Mouse (Mus musculus) adrenal gland, adult (tissue): ENCODE data around the gene Lsr.
"Not testable (repeated sequence)": the region's sequence is repeated elsewhere in the genome, so short reads cannot be mapped to it uniquely, and the experiment has no call there.

ENCODE experiments used
- DNase-seq, 2 experiments: peaks; one replicate each; pipeline ENCODE4 v3.0.0; 2022 to 2023; ENCODE audit warnings: low spot score in 1 of 2; ENCODE audit not compliant: inconsistent age in 2 of 2

Gene Lsr

GRCm38 (mm10) chr7:30964366-30964765 is 8.9 kb downstream of the Lsr start:
- DNase-seq: peak in 1 of 2 experiments; percentile 16

GRCm38 (mm10) chr7:30962862-30963261 is 10.4 kb downstream of the Lsr start:
- peak in 1 of 2 experiments; percentile 22 for DNase-seq

- peak; percentile 52 to 75 for DNase-seq
Observed at GRCm38 (mm10) chr7:30959786-30960349, 13.4 kb downstream of the Lsr start.

DNA sequence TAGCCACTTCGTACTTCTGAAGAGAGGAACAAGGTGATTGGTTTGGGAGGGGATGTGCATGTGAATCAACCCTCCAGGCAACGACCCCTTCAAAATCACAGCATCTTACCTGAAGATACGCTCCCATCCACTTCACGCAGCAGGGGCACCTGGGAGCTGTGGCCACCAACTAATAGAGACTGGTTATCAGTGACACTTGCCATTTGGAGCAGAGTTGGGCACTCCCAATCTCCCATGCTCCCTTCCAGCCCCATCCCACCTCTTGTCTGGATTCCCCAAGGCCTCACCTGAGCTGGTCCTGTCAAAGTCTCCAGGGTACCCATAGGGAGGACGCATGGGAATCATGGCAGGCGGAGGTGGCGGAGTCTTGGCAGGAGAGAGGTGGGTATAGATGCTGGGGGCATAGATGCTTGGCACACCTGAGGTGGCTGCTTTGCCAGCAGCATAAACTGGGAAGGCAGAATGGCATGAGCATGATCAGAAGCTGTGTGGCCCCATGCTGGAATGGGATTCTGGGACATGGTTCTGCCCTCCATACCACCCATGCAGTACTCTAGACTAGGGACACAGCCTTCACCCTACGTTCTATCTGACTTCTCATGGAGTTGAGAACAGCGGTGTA is 14.3 kb downstream of the Lsr start:
- peak in 1 of 2 experiments; percentile 52 for DNase-seq

GRCm38 (mm10) chr7:30958109-30958865 is 15.0 kb downstream of the Lsr start:
- peak; percentile 46 to 68 for DNase-seq

- peak; percentile 95 to 99 for DNase-seq
Observed at GRCm38 (mm10) chr7:30957367-30957783, 15.9 kb downstream of the Lsr start.

- DNase-seq: peak; percentile 89 to 93
Observed at GRCm38 (mm10) chr7:30956756-30957366, 16.4 kb downstream of the Lsr start, which contains the start of gene Usf2. Usf2 (minus strand) TSS chr7:30956803.

DNA sequence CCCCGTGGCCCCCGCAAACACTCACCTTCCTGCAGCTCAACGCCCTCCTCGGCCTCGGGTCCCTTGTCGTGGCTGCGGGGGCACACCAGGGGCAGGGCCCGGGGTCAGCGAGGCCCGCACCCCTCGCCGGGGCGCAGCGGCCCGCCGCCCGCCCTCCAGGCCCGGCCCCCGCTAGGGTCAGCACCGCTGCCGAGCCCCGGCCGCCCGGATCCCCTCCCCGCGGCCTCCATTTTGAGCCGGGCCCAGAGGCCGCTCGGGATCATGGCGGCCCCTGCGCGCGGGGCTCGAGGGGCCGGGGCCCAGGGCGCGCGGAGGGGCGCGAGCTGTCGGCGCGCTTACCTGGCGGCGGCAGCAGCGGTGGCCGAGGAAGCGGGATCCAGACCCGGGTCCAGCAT is 16.9 kb downstream of the Lsr start:
- no peak for DNase-seq

DNA sequence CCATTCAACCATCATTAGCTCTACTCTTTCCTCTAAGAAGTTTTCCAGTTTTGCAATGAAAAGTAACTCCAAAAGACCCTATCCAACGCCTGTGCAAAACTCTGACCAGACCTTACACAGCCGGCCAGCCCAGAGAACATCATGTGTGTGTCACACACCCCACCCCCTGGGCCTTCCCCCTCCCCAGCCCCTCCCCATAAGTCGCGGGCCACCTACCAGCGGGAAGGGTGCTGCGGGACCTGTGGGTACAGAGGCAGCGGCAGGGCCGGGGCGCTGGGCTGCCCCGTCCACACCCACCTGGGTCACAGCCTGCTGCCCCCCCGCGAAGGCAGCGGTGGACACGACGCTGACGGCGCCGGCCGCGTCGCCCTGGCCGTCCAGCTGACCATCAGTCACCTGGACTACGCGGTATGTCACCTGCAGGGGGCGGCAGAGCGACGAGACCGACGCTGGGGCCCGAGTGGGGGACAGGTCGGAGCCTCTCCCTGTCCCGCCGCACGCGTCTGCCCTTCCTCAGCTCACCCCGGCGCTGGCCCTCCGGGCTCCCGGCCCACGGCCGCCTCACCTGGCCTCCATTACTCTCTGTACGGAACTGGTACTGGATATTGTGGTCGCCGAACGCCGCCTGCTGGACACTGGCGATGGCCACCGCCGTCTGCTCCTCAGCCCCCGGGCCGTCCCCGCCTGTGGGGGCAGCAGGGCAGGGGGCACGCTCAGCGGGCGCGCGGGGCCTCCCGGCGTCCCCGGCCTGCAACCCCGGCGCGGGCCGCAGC is 17.5 kb downstream of the Lsr start:
- peak; percentile 94 to 96 for DNase-seq

GRCm38 (mm10) chr7:30954971-30955520 is 18.2 kb downstream of the Lsr start:
- no peak for DNase-seq

- peak; percentile 86 to 93 for DNase-seq
Observed at GRCm38 (mm10) chr7:30954036-30954435, 19.2 kb downstream of the Lsr start.

GRCm38 (mm10) chr7:30953459-30953858 is 19.8 kb downstream of the Lsr start:
- DNase-seq: peak; percentile 37 to 63

DNA sequence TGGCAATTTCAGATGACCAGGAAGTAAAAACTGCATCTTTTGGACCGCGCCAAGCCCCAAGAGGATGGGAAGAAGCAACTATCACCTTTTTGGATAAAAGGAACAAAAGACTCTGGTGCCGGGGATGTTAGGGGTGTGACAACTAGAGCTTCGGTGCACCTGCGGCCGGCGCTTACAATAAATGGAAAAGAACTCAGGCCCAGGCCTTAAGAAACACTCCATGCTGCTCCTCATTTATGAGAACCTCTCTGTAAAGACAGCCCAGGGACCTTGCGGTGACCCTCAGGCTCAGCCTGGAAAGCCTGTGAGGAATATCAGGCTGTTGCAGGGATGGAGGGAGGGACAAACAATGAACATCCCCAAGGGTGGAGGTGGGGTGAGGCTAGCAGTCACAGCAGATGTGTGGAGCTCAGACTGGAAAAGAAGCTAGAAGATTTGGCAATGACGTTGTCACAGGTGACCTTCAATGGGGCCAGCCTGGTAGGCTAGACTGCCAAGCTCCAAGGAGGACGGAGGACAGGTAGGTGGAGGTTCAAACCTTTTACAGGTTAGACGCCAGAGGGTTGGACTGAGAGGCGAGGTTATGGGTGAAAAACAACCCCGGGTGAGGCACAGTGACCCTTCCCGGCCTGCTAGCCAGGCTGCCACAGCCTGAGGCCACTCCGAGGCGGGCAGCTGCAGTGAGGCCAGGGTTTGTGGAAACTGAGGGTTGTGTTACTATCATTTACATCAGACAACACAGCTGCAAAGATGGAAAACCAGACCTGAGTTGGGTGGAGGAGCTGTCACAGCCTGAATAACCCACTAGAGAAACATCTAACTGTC is 20.6 kb downstream of the Lsr start:
- DNase-seq: peak in 1 of 2 experiments; percentile 57

- peak in 1 of 2 experiments; percentile 81 for DNase-seq
Observed at GRCm38 (mm10) chr7:30949902-30950301, 23.4 kb downstream of the Lsr start.

DNA sequence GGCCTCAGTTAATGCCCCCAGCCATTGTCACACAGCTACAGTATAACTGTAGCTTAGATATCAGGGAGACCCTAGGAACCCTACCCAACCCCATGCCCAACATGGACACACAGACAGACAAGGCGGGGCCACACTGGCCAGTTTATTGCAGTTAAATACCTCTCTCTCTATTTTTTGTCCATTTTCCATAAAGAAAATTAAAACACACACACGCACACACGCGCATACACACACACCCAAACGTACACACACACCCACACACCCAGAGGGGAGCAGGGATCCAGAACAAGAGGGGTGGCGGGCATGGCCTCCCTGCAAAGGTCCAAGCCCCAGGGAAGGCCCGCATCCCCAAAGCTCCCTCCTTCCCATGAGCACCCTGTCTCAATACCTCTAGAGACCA is 27.4 kb downstream of the Lsr start:
- DNase-seq: peak in 1 of 2 experiments; percentile 19

- DNase-seq: peak in 1 of 2 experiments; percentile 33
Observed at GRCm38 (mm10) chr7:30945466-30945865, 27.8 kb downstream of the Lsr start.

DNA sequence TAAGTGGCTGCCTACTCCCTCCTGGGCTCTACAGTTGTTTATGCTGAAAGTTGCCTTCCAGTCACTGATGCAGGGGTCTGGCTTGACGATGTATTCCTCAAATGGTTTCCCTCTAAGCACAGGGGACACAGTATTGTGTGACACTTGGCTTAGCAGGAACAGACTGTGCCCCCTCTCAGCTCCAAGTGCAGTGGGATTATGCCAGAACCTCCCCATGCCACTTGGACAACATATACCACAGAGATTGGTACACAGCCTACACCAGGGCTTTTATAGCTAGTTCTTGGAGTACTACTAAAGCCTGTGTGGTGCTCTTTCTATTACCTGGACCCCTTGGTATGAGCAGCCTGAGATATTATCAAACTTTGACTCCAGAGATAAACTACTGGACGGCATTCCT is 28.6 kb downstream of the Lsr start:
- DNase-seq: peak in 1 of 2 experiments; percentile 18

GRCm38 (mm10) chr7:30943909-30944635 is 29.2 kb downstream of the Lsr start, which contains the start of gene Hamp:
Hamp (minus strand) TSS chr7:30944032.
- no peak for DNase-seq

GRCm38 (mm10) chr7:30942365-30942764 is 30.9 kb downstream of the Lsr start:
- not testable (repeated sequence) for DNase-seq
